Mouse (Mus musculus): Measurements from ENCODE around the gene Grin2b.

DNA sequence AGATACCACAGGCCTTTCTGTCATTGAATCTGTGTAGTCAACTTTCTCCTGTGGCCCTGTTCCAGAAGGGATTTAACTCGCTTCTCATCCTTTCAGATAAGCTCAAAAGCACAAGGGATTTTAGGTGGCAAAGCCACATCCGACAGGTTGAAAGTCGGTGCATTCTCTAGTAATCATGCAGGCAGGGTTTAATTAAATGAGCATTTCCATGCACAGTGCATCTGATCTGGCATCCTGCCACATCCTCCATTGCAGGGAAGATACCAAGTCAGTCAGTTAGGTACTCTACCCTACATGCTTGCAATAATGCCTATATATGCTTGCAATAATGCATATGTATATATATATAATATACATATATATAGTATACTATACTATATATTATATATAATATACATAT, 64.8 kb downstream of the Grin2b start:
- no peak for TF ChIP-seq POLR2A (IDR thresholded peaks at IDR 0.05; ENCODE audit: low read depth, low read length)
- TF ChIP-seq CTCF (IDR thresholded peaks at IDR 0.05; ENCODE audit: borderline replicate concordance, insufficient read depth, low read length) = no peak
